27 mouse cellular contexts compared by ENCODE assay signal in genomic region chr12:104665521-104665920, GRCm38 (mm10).
A peak's percentile ranks its signal among the peaks of the same experiment; 100 is the strongest.
DNase-seq lines count a peak whose midpoint lies in the region; ATAC-seq lines count a peak whose summit lies in the region.
"Had no signal": no experiment of that assay in that cellular context is flagged by ENCODE, and none has a peak within 500 bp of the region (broad histone marks: within the 10 kb centered on the region; RNA-seq: fewer than 3 reads in every experiment).

No protein-coding gene starts in this region.

- peak; percentile 66 for DNase-seq in gastrocnemius, adult 18-20 months (ENCODE audit: low spot score)
- DNase-seq in gastrocnemius, postnatal 14 days = no peak
- peak; percentile 10 for DNase-seq in MN1 (ENCODE audit: low spot score)
- no peak for DNase-seq in forebrain, embryonic 10.5 days (ENCODE audit: extremely low spot score, low spot score)
- DNase-seq in layer of hippocampus, postnatal 10 days (ENCODE audit: low spot score in 2 of 2) = no peak
- no peak for DNase-seq in Muller cell, postnatal 12 days (ENCODE audit: inconsistent ontology term)
- DNase-seq: adrenal gland, adult 2 months; cerebellum, adult 2 months; cerebellum, postnatal 36 days; heart, adult 2 months; heart, postnatal 14 days; kidney, adult 9 months; kidney, postnatal 36 days; liver, embryonic 13.5 days; lung, adult 2 months; thymus, adult 2 months; thymus, postnatal 4 days had no signal

- peak overlapping the region; percentile 8; the same call in 1 of the 2 replicates for H3K27ac ChIP-seq in embryonic facial prominence, embryonic 12.5 days
- peak overlapping the region; percentile 60 for H3K27ac ChIP-seq in limb, embryonic 12.5 days
- no peak overlapping the region for H3K27ac ChIP-seq in forebrain, embryonic 10.5 days
- H3K27ac ChIP-seq: heart, adult 2 months; heart, embryonic 13.5 days; hindbrain, postnatal 0 days; liver, embryonic 13.5 days; midbrain, embryonic 12.5 days; stomach, postnatal 0 days had no signal

- no peaks in the 10 kb centered on the region for H3K9me3 ChIP-seq in embryonic facial prominence, embryonic 12.5 days
- H3K9me3 ChIP-seq in limb, embryonic 12.5 days = no peaks in the 10 kb centered on the region
- no peaks in the 10 kb centered on the region for H3K9me3 ChIP-seq in forebrain, embryonic 10.5 days
- H3K9me3 ChIP-seq: heart, embryonic 13.5 days; liver, embryonic 13.5 days; midbrain, embryonic 12.5 days had no signal

- no peak overlapping the region for H3K4me2 ChIP-seq in embryonic facial prominence, embryonic 12.5 days (replicated peaks)
- no peak overlapping the region for H3K4me2 ChIP-seq in limb, embryonic 12.5 days
- H3K4me2 ChIP-seq: heart, embryonic 13.5 days; liver, embryonic 13.5 days; midbrain, embryonic 12.5 days had no signal

- H3K36me3 ChIP-seq in embryonic facial prominence, embryonic 12.5 days = no peaks in the 10 kb centered on the region
- H3K36me3 ChIP-seq in limb, embryonic 12.5 days = no peaks in the 10 kb centered on the region
- no peaks in the 10 kb centered on the region for H3K36me3 ChIP-seq in forebrain, embryonic 10.5 days (replicated peaks)
- H3K36me3 ChIP-seq: heart, embryonic 13.5 days; liver, embryonic 13.5 days; midbrain, embryonic 12.5 days had no signal

- WGBS in embryonic facial prominence, embryonic 12.5 days = 60% methylated on average over 9 of the region's 9 CpGs
- WGBS in limb, embryonic 12.5 days = 44% methylated on average over 9 of the region's 9 CpGs
- 87% methylated on average over 9 of the region's 9 CpGs for WGBS in forebrain, embryonic 10.5 days

- no peak overlapping the region for H3K9ac ChIP-seq in embryonic facial prominence, embryonic 12.5 days
- no peak overlapping the region for H3K9ac ChIP-seq in limb, embryonic 12.5 days (replicated peaks)
- H3K9ac ChIP-seq: heart, embryonic 13.5 days; liver, embryonic 13.5 days; midbrain, embryonic 12.5 days had no signal

- no peaks in the 10 kb centered on the region for H3K27me3 ChIP-seq in embryonic facial prominence, embryonic 12.5 days
- peaks cover 35% of the 10 kb centered on the region for H3K27me3 ChIP-seq in limb, embryonic 12.5 days
- H3K27me3 ChIP-seq in forebrain, embryonic 10.5 days (ENCODE audit: poor library complexity, severe bottlenecking) = no peaks in the 10 kb centered on the region
- H3K27me3 ChIP-seq: liver, embryonic 13.5 days; midbrain, embryonic 12.5 days had no signal

- peaks cover 4% of the 10 kb centered on the region; the same call in 1 of the 2 replicates for H3K4me1 ChIP-seq in embryonic facial prominence, embryonic 12.5 days
- H3K4me1 ChIP-seq in limb, embryonic 12.5 days (replicated peaks) = peaks cover 25% of the 10 kb centered on the region
- H3K4me1 ChIP-seq in forebrain, embryonic 10.5 days = no peaks in the 10 kb centered on the region
- H3K4me1 ChIP-seq: heart, embryonic 13.5 days; liver, embryonic 13.5 days; midbrain, embryonic 12.5 days had no signal

- no peak overlapping the region for H3K4me3 ChIP-seq in embryonic facial prominence, embryonic 12.5 days
- H3K4me3 ChIP-seq in limb, embryonic 12.5 days (replicated peaks) = no peak overlapping the region
- no peak overlapping the region for H3K4me3 ChIP-seq in forebrain, embryonic 10.5 days
- H3K4me3 ChIP-seq: heart, adult 2 months; heart, embryonic 13.5 days; liver, embryonic 13.5 days; midbrain, embryonic 12.5 days had no signal

- intact Hi-C loops in gastrocnemius, postnatal 14 days (cut with DNase I; ENCODE audit: low total_unique reads) = no loop called here

- ATAC-seq in embryonic facial prominence, embryonic 12.5 days (ENCODE audit: insufficient number of reproducible peaks, insufficient read depth, low FRiP score, low TSS enrichment) = no peak
- peak; percentile 39; the same call in 1 of the 2 replicates for ATAC-seq in limb, embryonic 12.5 days (ENCODE audit: insufficient number of reproducible peaks, insufficient read depth, low FRiP score, low TSS enrichment, low read depth)
- ATAC-seq: CD4-positive, CD25-positive, alpha-beta regulatory T cell, adult 4 months; forebrain, embryonic 16.5 days; hindbrain, postnatal 0 days; intestine, embryonic 16.5 days; Patski had no signal

Comparison
In these comparisons a context has a peak if more than half of its experiments do, and no peak if none do; other contexts are left out.
1. DNase-seq: peak in gastrocnemius, adult 18-20 months (single experiment) and MN1 (single experiment); none in gastrocnemius, postnatal 14 days (single experiment), forebrain, embryonic 10.5 days (single experiment), layer of hippocampus, postnatal 10 days (0 of 2) and Muller cell, postnatal 12 days (single experiment).